Mouse (Mus musculus) CH12.LX (cell line): ENCODE results near the gene Pak3. TPM values are rescaled to one million over a fixed set of nuclear protein-coding genes. Genes with fewer than 3 reads are reported as not detected.

Experiments
- DNase-seq: peaks from one replicate; pipeline ENCODE4 v3.0.0-alpha.2; 2013; ENCODE audit errors: extremely low read depth
- H3K27ac ChIP-seq: 2 replicates; pipeline ENCODE4 v1.5.1; 2012; ENCODE audit warnings: low read depth, mild to moderate bottlenecking, control low read depth, moderate library complexity; ENCODE audit not compliant: insufficient read depth
- H3K27me3 ChIP-seq: replicated peaks from 2 replicates; pipeline ENCODE3; 2012; ENCODE audit warnings: inconsistent platforms
- H3K36me3 ChIP-seq, 2 experiments: replicated peaks in 1 of 2; 2 replicates each; pipeline versions ENCODE3 to v1.6.1; 2012; ENCODE audit warnings: inconsistent platforms in 1 of 2, low read length in 1 of 2, mild to moderate bottlenecking in 1 of 2, mixed read lengths in 1 of 2, moderate library complexity in 1 of 2; ENCODE audit not compliant: control insufficient read depth in 1 of 2, insufficient read depth in 1 of 2
- H3K4me1 ChIP-seq, 2 experiments: 2 replicates each; pipeline ENCODE4 v1.6.1; 2012; ENCODE audit warnings: inconsistent platforms in 1 of 2, moderate library complexity in 1 of 2; ENCODE audit not compliant: insufficient read depth in 2 of 2, control insufficient read depth in 1 of 2
- H3K4me2 ChIP-seq: 2 replicates; pipeline ENCODE4 v1.6.1; 2012; ENCODE audit warnings: low read depth, mild to moderate bottlenecking, control low read depth; ENCODE audit not compliant: poor library complexity, insufficient read depth, severe bottlenecking
- H3K4me3 ChIP-seq, 3 experiments: fragments of 150-350 bp in 1 of 3; sonication (generic) in 1 of 3; replicated peaks in 1 of 3; 2 replicates each; pipeline versions ENCODE3 to v1.5.1; 2011 to 2012; ENCODE audit warnings: low read depth in 2 of 3, low read length in 2 of 3, mild to moderate bottlenecking in 2 of 3, moderate library complexity in 2 of 3, control low read depth in 1 of 3, improper control_type of control experiment in 1 of 3, inconsistent platforms in 1 of 3, mixed read lengths in 1 of 3; ENCODE audit not compliant: poor library complexity in 1 of 3
- H3K79me2 ChIP-seq: replicated peaks from 2 replicates; pipeline ENCODE4 v1.6.1; 2012; ENCODE audit warnings: mild to moderate bottlenecking, moderate library complexity; ENCODE audit not compliant: control insufficient read depth, poor library complexity, insufficient read depth, severe bottlenecking; ENCODE audit errors: extremely low read depth
- H3K9ac ChIP-seq: 2 replicates; pipeline ENCODE4 v1.6.1; 2012; ENCODE audit warnings: low read depth, mild to moderate bottlenecking, control low read depth, moderate library complexity; ENCODE audit not compliant: insufficient read depth
- H3K9me3 ChIP-seq: replicated peaks from 2 replicates; pipeline ENCODE3; 2012; ENCODE audit warnings: low read length, inconsistent platforms, mixed read lengths
- BHLHE40 ChIP-seq: IDR thresholded peaks from 2 replicates; pipeline ENCODE4 v1.6.1; 2011; ENCODE audit warnings: mild to moderate bottlenecking, low read depth, low read length, improper control_type of control experiment
- CHD2 ChIP-seq: IDR thresholded peaks from 2 replicates; pipeline ENCODE4 v1.6.1; 2011; ENCODE audit warnings: low read length, improper control_type of control experiment
- CTCF ChIP-seq, 2 experiments: IDR thresholded peaks in 1 of 2; conservative IDR thresholded peaks in 1 of 2; 2 replicates each; pipeline ENCODE4 v1.5.1; 2011 to 2012; ENCODE audit warnings: low read depth in 2 of 2, low read length in 2 of 2, improper control_type of control experiment in 1 of 2, inconsistent platforms in 1 of 2, mild to moderate bottlenecking in 1 of 2, moderate library complexity in 1 of 2
- E2F4 ChIP-seq: IDR thresholded peaks from 2 replicates; pipeline ENCODE4 v1.6.1; 2011; ENCODE audit warnings: low read depth, low read length, improper control_type of control experiment; ENCODE audit not compliant: insufficient replicate concordance
- ETS1 ChIP-seq: conservative IDR thresholded peaks from 2 replicates; pipeline ENCODE4 v1.6.1; 2012; ENCODE audit warnings: low read depth, mild to moderate bottlenecking, inconsistent platforms, low read length, improper control_type of control experiment, moderate library complexity
- GABPA ChIP-seq: IDR thresholded peaks from 2 replicates; pipeline ENCODE4 v1.6.1; 2012; ENCODE audit warnings: low read depth, low read length, improper control_type of control experiment, inconsistent platforms; ENCODE audit not compliant: insufficient replicate concordance
- JUND ChIP-seq: conservative IDR thresholded peaks from 2 replicates; pipeline ENCODE4 v1.6.1; 2011; ENCODE audit warnings: low read depth, low read length, improper control_type of control experiment
- KAT2A ChIP-seq: IDR thresholded peaks from 2 replicates; pipeline ENCODE4 v1.6.1; 2012; ENCODE audit warnings: low read length, improper control_type of control experiment, inconsistent platforms; ENCODE audit not compliant: insufficient replicate concordance
- MAFK ChIP-seq: IDR thresholded peaks from 2 replicates; pipeline ENCODE4 v1.6.1; 2011; ENCODE audit warnings: low read length, improper control_type of control experiment; ENCODE audit not compliant: insufficient replicate concordance
- MAX ChIP-seq: IDR thresholded peaks from 2 replicates; pipeline ENCODE4 v1.6.1; 2011; ENCODE audit warnings: low read length, improper control_type of control experiment
- MAZ ChIP-seq: IDR thresholded peaks from 2 replicates; pipeline ENCODE4 v1.6.1; 2012; ENCODE audit warnings: low read depth, mild to moderate bottlenecking, inconsistent platforms, low read length, improper control_type of control experiment, moderate library complexity
- MEF2A ChIP-seq: IDR thresholded peaks from 2 replicates; pipeline ENCODE4 v1.6.1; 2014; ENCODE audit warnings: low read depth, mild to moderate bottlenecking, inconsistent platforms, low read length, improper control_type of control experiment, borderline replicate concordance
- MXI1 ChIP-seq: IDR thresholded peaks from 2 replicates; pipeline ENCODE4 v1.6.1; 2011; ENCODE audit warnings: mild to moderate bottlenecking, low read depth, low read length, improper control_type of control experiment
- MYC ChIP-seq: IDR thresholded peaks from 2 replicates; pipeline ENCODE4 v1.6.1; 2011; ENCODE audit warnings: low read depth, mild to moderate bottlenecking, improper control_type of control experiment, low read length
- NRF1 ChIP-seq: IDR thresholded peaks from 2 replicates; pipeline ENCODE4 v1.6.1; 2014; ENCODE audit warnings: low read depth, mild to moderate bottlenecking, inconsistent platforms, low read length, improper control_type of control experiment, moderate library complexity
- PAX5 ChIP-seq: IDR thresholded peaks from 2 replicates; pipeline ENCODE4 v1.6.1; 2012; ENCODE audit warnings: low read length, inconsistent platforms, mixed read lengths
- POLR2A ChIP-seq: IDR thresholded peaks from 2 replicates; pipeline ENCODE4 v1.6.1; 2011; ENCODE audit warnings: low read depth, mild to moderate bottlenecking, improper control_type of control experiment, low read length
- POLR2AphosphoS2 ChIP-seq: IDR thresholded peaks from 2 replicates; pipeline ENCODE4 v1.6.1; 2011; ENCODE audit warnings: low read depth, low read length, improper control_type of control experiment
- RAD21 ChIP-seq: IDR thresholded peaks from 2 replicates; pipeline ENCODE4 v1.6.1; 2011; ENCODE audit warnings: low read depth, mild to moderate bottlenecking, low read length, improper control_type of control experiment, moderate library complexity
- RCOR1 ChIP-seq: conservative IDR thresholded peaks from 2 replicates; pipeline ENCODE4 v1.6.1; 2012; ENCODE audit warnings: low read depth, mild to moderate bottlenecking, inconsistent platforms, low read length, improper control_type of control experiment
- SIN3A ChIP-seq: IDR thresholded peaks from 2 replicates; pipeline ENCODE4 v1.6.1; 2012; ENCODE audit warnings: low read length, improper control_type of control experiment, inconsistent platforms
- SMC3 ChIP-seq: IDR thresholded peaks from 2 replicates; pipeline ENCODE4 v1.6.1; 2011; ENCODE audit warnings: low read depth, low read length, improper control_type of control experiment
- TCF12 ChIP-seq: IDR thresholded peaks from 2 replicates; pipeline ENCODE4 v1.6.1; 2014; ENCODE audit warnings: low read depth, mild to moderate bottlenecking, inconsistent platforms, low read length, improper control_type of control experiment
- UBTF ChIP-seq: IDR thresholded peaks from 2 replicates; pipeline ENCODE4 v1.6.1; 2012; ENCODE audit warnings: low read depth, mild to moderate bottlenecking, inconsistent platforms, low read length, improper control_type of control experiment, moderate library complexity
- USF2 ChIP-seq: conservative IDR thresholded peaks from 2 replicates; pipeline ENCODE4 v1.6.1; 2011; ENCODE audit warnings: low read depth, low read length, improper control_type of control experiment
- ZC3H11A ChIP-seq: IDR thresholded peaks from 2 replicates; pipeline ENCODE4 v1.6.1; 2012; ENCODE audit warnings: low read depth, mild to moderate bottlenecking, inconsistent platforms, low read length, improper control_type of control experiment
- ZNF384 ChIP-seq: IDR thresholded peaks from 2 replicates; pipeline ENCODE4 v1.6.1; 2012; ENCODE audit warnings: low read depth, low read length, improper control_type of control experiment, inconsistent platforms
- dilution Hi-C: fragments of 300-500 bp; cut with MboI; formaldehyde crosslinking; loops from 2 replicates; pipeline ENCODE4 v1.14.3; 2020; ENCODE audit warnings: low sequenced_read_pairs; ENCODE audit not compliant: extremely low pct_unique_long_range_greater_than_20kb, extremely low pct_ligation_motif_present
- in situ Hi-C: fragments of 300-500 bp; cut with MboI; formaldehyde crosslinking; loops from 3 replicates; pipeline ENCODE4 v1.14.3; 2019; ENCODE audit warnings: low sequenced_read_pairs, low pct_ligation_motif_present, low pct_unique_long_range_greater_than_20kb, mixed read lengths
- polyA plus RNA-seq: library from polyadenylated mRNA; unstranded; fragments of >175 nt; gene quantifications from 2 replicates; pipeline ENCODE4 v1.2.1, GENCODE M21; 2012; ENCODE audit warnings: low read depth; ENCODE audit not compliant: insufficient read length
- total RNA-seq, 2 experiments: library from RNA; depleted of rRNA; stranded (reverse); fragments of 300-350 nt in 1 of 2; fragments of >200 nt in 1 of 2; gene quantifications; 2 replicates each; pipeline ENCODE4 v1.2.3; 2012 to 2014

Gene Pak3
- total and polyA plus RNA-seq, 3 experiments: under 0.01 TPM; not detected in 2

DNA sequence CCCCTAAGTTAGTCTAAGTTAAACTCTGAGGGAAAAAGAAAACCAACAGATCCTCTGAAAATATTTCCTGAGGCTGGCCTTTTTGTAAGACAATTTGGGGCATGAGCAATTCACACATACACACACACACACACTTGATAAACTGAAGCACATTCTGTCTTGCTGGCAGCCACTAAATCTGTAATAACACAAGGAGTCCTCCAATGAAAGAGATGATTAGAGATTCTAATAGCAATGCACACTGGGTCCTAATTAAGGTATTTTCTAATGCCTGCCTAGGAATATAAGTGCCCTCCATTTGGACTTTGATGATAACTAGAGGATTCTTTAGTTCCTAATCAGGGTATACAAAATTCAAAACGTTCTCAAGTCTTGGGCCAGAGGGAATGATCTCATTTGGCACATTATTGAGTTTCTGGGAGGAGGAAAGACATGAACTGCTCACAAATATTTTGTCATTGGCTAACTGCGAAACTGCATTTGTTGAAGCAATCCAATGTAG is 62.1 kb downstream of the Pak3 start:
- in situ Hi-C loops (no loop called here), dilution Hi-C loops (no loop called here)
- no peak for TF ChIP-seq CHD2
- no peak for TF ChIP-seq ETS1
- no peak for TF ChIP-seq ZC3H11A
- no peak for TF ChIP-seq MXI1
- TF ChIP-seq MAFK: no peak
- TF ChIP-seq JUND: no peak
- no peak for TF ChIP-seq GABPA
- no peak for TF ChIP-seq POLR2AphosphoS2
- TF ChIP-seq MAX: no peak
- no peak for TF ChIP-seq PAX5
- no peak for TF ChIP-seq USF2
- TF ChIP-seq MAZ: no peak
- TF ChIP-seq BHLHE40: no peak
- TF ChIP-seq TCF12: no peak
- no peak for TF ChIP-seq SMC3
- no peak for TF ChIP-seq MYC
- TF ChIP-seq RAD21: no peak
- TF ChIP-seq ZNF384: no peak
- no peak for TF ChIP-seq UBTF
- Histone ChIP-seq H3K79me2 (no peaks in the 10 kb centered on the region), H3K4me3 (no peak overlapping the region), H3K4me2 (no peak overlapping the region), H3K4me1 (peaks cover 0 to 11% of the 10 kb centered on the region in 2 experiments; a peak in 1 of 4 replicates), H3K27ac (no peak overlapping the region), H3K27me3 (no peaks in the 10 kb centered on the region), H3K36me3 (no peaks in the 10 kb centered on the region), H3K9me3 (no peaks in the 10 kb centered on the region), H3K9ac (no peak overlapping the region)
- DNase-seq: no peak

DNA sequence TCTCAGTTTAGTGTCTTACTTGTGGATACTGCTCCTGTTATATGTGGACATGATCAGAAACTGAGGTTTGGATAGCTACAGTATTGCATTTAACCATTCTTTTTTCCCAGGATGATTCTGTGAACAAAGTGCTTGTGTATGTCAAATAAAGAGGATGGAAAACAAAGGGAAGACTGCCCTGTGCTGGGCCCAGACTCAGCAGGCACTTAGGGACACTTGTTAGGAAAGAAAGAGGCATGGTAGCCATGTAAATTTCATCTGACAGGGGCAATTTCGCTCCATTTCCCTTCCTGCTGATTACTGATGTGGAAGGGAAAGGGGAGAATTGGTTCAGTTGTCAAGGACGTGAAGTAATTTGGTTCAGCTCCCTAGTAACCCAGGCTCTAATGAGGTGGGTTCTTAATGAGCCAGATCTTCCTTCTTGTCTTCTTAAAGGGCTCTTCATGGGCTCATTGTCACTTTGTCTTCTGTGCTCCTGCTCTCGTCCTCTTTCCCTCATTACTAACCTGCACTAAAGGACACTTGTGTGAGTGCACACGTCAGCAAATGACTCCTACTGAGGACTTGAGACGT is 88.6 kb downstream of the Pak3 start:
- no peak overlapping the region for H3K4me2 ChIP-seq
- TF ChIP-seq MAZ (no peak), RCOR1 (no peak), NRF1 (no peak), RAD21 (no peak), USF2 (no peak), TCF12 (no peak), POLR2AphosphoS2 (no peak), MEF2A (no peak), CTCF (conservative IDR thresholded peaks at IDR 0.05 in 1 of 2, IDR thresholded peaks at IDR 0.05 in 1 of 2; ENCODE audit: low read depth in 2 of 2, low read length in 2 of 2) (no peak), MAX (no peak), MAFK (no peak), SMC3 (no peak), KAT2A (no peak), JUND (no peak), E2F4 (no peak), SIN3A (no peak), POLR2A (no peak)
- peaks cover 0 to 15% of the 10 kb centered on the region in 2 experiments; a peak in 2 of 4 replicates for H3K4me1 ChIP-seq
- H3K36me3 ChIP-seq: no peaks in the 10 kb centered on the region
- no peak overlapping the region for H3K4me3 ChIP-seq
- no peak overlapping the region for H3K27ac ChIP-seq
- DNase-seq: no peak
- no peaks in the 10 kb centered on the region for H3K79me2 ChIP-seq
- dilution Hi-C loops (no loop called here), in situ Hi-C loops (no loop called here)
- H3K9me3 ChIP-seq: no peaks in the 10 kb centered on the region
- no peaks in the 10 kb centered on the region for H3K27me3 ChIP-seq
- no peak overlapping the region for H3K9ac ChIP-seq
